Mouse (Mus musculus) embryonic stem cell, embryonic (primary cell): ENCODE results near the gene Elp1.

Experiments
- CTCF ChIA-PET, 4 experiments: fragments of 300-600 bp in 2 of 4; fragments of 350-600 bp in 2 of 4; sonication (Branson Sonifier 250); formaldehyde crosslinking; loops; one replicate each; lab custom pipeline; 2022; ENCODE audit warnings: inconsistent platforms in 2 of 4; lab: Charles Lee
- POLR2A ChIA-PET, 4 experiments: fragments of 300-600 bp in 2 of 4; fragments of 350-600 bp in 2 of 4; sonication (Branson Sonifier 250); formaldehyde crosslinking; loops; one replicate each; lab custom pipeline; 2022; ENCODE audit warnings: antibody characterized with exemption in 4 of 4, inconsistent platforms in 1 of 4; lab: Charles Lee

Gene Elp1

GRCm38 (mm10) chr4:56801907-56802668 lies at the start of gene Elp1, which contains the start of gene Fam206a:
Gene Elp1, minus strand, starts transcription at chr4:56802331.
Gene Fam206a, plus strand, starts transcription at chr4:56802345.
- POLR2A ChIA-PET: interaction anchor here (0.5 to 3.5 kb wide), 67 partner anchors 9 to 1868 kb away, joined by 3 to 46 read pairs (median 4); partner anchors contain the start of genes Actl7b (in 1 of the 4), Gm26657 (in 1 of the 4) and Klf4 (in 1 of the 4)
- CTCF ChIA-PET: interaction anchor here (0.5 to 2.4 kb wide), 8 partner anchors 11 to 428 kb away, joined by 3 to 16 read pairs (median 5); partner anchors contain the start of gene Ctnnal1 (in 1 of the 4)

- ChIA-PET POLR2A (interaction anchor here in 1 of 4 experiments (0.9 to 2.3 kb wide), 3 partner anchors 10 to 48 kb away, joined by 3 to 7 read pairs (median 4); partner anchors contain the start of genes Elp1 and Fam206a), CTCF (interaction anchor here in 1 of 4 experiments (0.5 kb wide), 1 partner anchor 109 kb away, joined by 6 read pairs; no protein-coding TSS in a partner anchor)
Observed at GRCm38 (mm10) chr4:56850724-56851123, 48.6 kb upstream of the Elp1 start.

- CTCF ChIA-PET: interaction anchor here in 2 of 4 experiments (1.0 to 1.2 kb wide), 3 partner anchors 8 to 28 kb away, joined by 3 to 4 read pairs (median 3); no protein-coding TSS in a partner anchor
- POLR2A ChIA-PET: interaction anchor here in 2 of 4 experiments (0.6 to 5.8 kb wide), 16 partner anchors 8 to 926 kb away, joined by 3 to 31 read pairs (median 5); partner anchors contain the start of genes Ctnnal1 (in 2 of the 2), Actl7b (in 1 of the 2), Elp1 (in 1 of the 2) and Fam206a (in 1 of the 2)
Observed at GRCm38 (mm10) chr4:56848044-56848443, 45.9 kb upstream of the Elp1 start.

- ChIA-PET CTCF (interaction anchor here in 2 of 4 experiments (0.6 to 1.2 kb wide), 4 partner anchors 9 to 109 kb away, joined by 3 to 4 read pairs (median 4); no protein-coding TSS in a partner anchor), POLR2A (interaction anchor here in 2 of 4 experiments (1.0 to 5.8 kb wide), 22 partner anchors 9 to 1373 kb away, joined by 3 to 31 read pairs (median 6); partner anchors contain the start of genes Ctnnal1 (in 2 of the 2), Elp1 (in 2 of the 2), Fam206a (in 2 of the 2) and Actl7b (in 1 of the 2))
Observed at GRCm38 (mm10) chr4:56847400-56847799, 45.3 kb upstream of the Elp1 start.

- ChIA-PET POLR2A (interaction anchor here in 3 of 4 experiments (0.5 to 5.8 kb wide), 27 partner anchors 8 to 1368 kb away, joined by 3 to 31 read pairs (median 5); partner anchors contain the start of genes Ctnnal1 (in 2 of the 3), Elp1 (in 1 of the 3), Fam206a (in 1 of the 3) and Gm26657 (in 1 of the 3)), CTCF (interaction anchor here (0.6 to 1.8 kb wide), 14 partner anchors 8 to 1566 kb away, joined by 3 to 12 read pairs (median 3); partner anchors contain the start of gene Ctnnal1 (in 1 of the 4))
Observed at GRCm38 (mm10) chr4:56845896-56846533, 43.9 kb upstream of the Elp1 start.

- ChIA-PET POLR2A (interaction anchor here in 3 of 4 experiments (0.6 to 5.8 kb wide), 10 partner anchors 11 to 1365 kb away, joined by 3 to 31 read pairs (median 4); partner anchors contain the start of genes Elp1 (in 1 of the 3) and Fam206a (in 1 of the 3)), CTCF (interaction anchor here (0.6 to 1.8 kb wide), 9 partner anchors 9 to 281 kb away, joined by 3 to 15 read pairs (median 5); partner anchors contain the start of genes Ctnnal1 (in 1 of the 4), Elp1 (in 1 of the 4) and Fam206a (in 1 of the 4))
Observed at GRCm38 (mm10) chr4:56844911-56845310, 42.8 kb upstream of the Elp1 start.

- ChIA-PET POLR2A (interaction anchor here in 2 of 4 experiments (0.6 to 5.8 kb wide), 7 partner anchors 8 to 195 kb away, joined by 3 to 31 read pairs (median 4); partner anchors contain the start of genes Elp1 (in 1 of the 2) and Fam206a (in 1 of the 2)), CTCF (interaction anchor here in 2 of 4 experiments (0.9 to 1.5 kb wide), 3 partner anchors 9 to 88 kb away, joined by 3 to 4 read pairs (median 4); no protein-coding TSS in a partner anchor)
Observed at GRCm38 (mm10) chr4:56843963-56844362, 41.8 kb upstream of the Elp1 start.

GRCm38 (mm10) chr4:56842501-56842900 lies 40.4 kb upstream of the Elp1 start:
- CTCF ChIA-PET: interaction anchor here in 1 of 4 experiments (1.5 kb wide), 1 partner anchor 10 kb away, joined by 4 read pairs; no protein-coding TSS in a partner anchor
- POLR2A ChIA-PET: interaction anchor here in 2 of 4 experiments (0.6 to 5.8 kb wide), 5 partner anchors 8 to 473 kb away, joined by 3 to 31 read pairs (median 3); partner anchors contain the start of genes Elp1 (in 2 of the 2), Fam206a (in 2 of the 2) and Ctnnal1 (in 1 of the 2)

GRCm38 (mm10) chr4:56840297-56840696 lies 38.2 kb upstream of the Elp1 start:
- CTCF ChIA-PET: no interaction called here
- POLR2A ChIA-PET: interaction anchor here in 1 of 4 experiments (0.6 kb wide), 1 partner anchor 1384 kb away, joined by 3 read pairs; no protein-coding TSS in a partner anchor

GRCm38 (mm10) chr4:56837661-56838060 lies 35.5 kb upstream of the Elp1 start:
- CTCF ChIA-PET: interaction anchor here in 1 of 4 experiments (1.8 kb wide), 1 partner anchor 17 kb away, joined by 4 read pairs; no protein-coding TSS in a partner anchor
- POLR2A ChIA-PET: no interaction called here

- POLR2A ChIA-PET: interaction anchor here in 3 of 4 experiments (0.6 to 3.6 kb wide), 5 partner anchors 14 to 30 kb away, joined by 3 to 15 read pairs (median 4); partner anchors contain the start of genes Elp1 (in 2 of the 3) and Fam206a (in 2 of the 3)
- CTCF ChIA-PET: interaction anchor here in 2 of 4 experiments (0.7 to 1.4 kb wide), 2 partner anchors 12 to 69 kb away, joined by 3 to 5 read pairs; no protein-coding TSS in a partner anchor
Observed at GRCm38 (mm10) chr4:56831998-56832397, 29.9 kb upstream of the Elp1 start.

GRCm38 (mm10) chr4:56831013-56831609 lies 29.0 kb upstream of the Elp1 start:
- POLR2A ChIA-PET: interaction anchor here in 1 of 4 experiments (0.6 to 1.0 kb wide), 3 partner anchors 11 to 116 kb away, joined by 3 read pairs; no protein-coding TSS in a partner anchor
- CTCF ChIA-PET: interaction anchor here in 3 of 4 experiments (0.5 to 1.1 kb wide), 4 partner anchors 11 to 1019 kb away, joined by 3 to 6 read pairs (median 4); no protein-coding TSS in a partner anchor

- CTCF ChIA-PET: interaction anchor here in 1 of 4 experiments (1.5 kb wide), 1 partner anchor 9 kb away, joined by 6 read pairs; no protein-coding TSS in a partner anchor
- POLR2A ChIA-PET: interaction anchor here in 2 of 4 experiments (0.8 to 1.5 kb wide), 2 partner anchors 9 to 36 kb away, joined by 3 to 5 read pairs; partner anchors contain the start of gene Ctnnal1 (in 1 of the 2)
Observed at GRCm38 (mm10) chr4:56829511-56829921, 27.4 kb upstream of the Elp1 start.

GRCm38 (mm10) chr4:56828932-56829331 lies 26.8 kb upstream of the Elp1 start:
- CTCF ChIA-PET: interaction anchor here in 2 of 4 experiments (1.2 to 1.5 kb wide), 2 partner anchors 9 kb away, joined by 5 to 6 read pairs; no protein-coding TSS in a partner anchor

GRCm38 (mm10) chr4:56824231-56824630 lies 22.1 kb upstream of the Elp1 start:
- POLR2A ChIA-PET: interaction anchor here in 1 of 4 experiments (0.9 to 2.2 kb wide), 3 partner anchors 9 to 15 kb away, joined by 3 to 7 read pairs (median 4); no protein-coding TSS in a partner anchor
- CTCF ChIA-PET: interaction anchor here in 2 of 4 experiments (0.7 to 1.0 kb wide), 3 partner anchors 21 to 52 kb away, joined by 3 to 5 read pairs (median 3); no protein-coding TSS in a partner anchor

More at GRCm38 (mm10) chr4:56828932-56829331, 26.8 kb upstream of the Elp1 start:
- POLR2A ChIA-PET: interaction anchor here in 3 of 4 experiments (0.7 to 1.5 kb wide), 4 partner anchors 8 to 112 kb away, joined by 3 to 8 read pairs (median 4); partner anchors contain the start of gene Ctnnal1 (in 2 of the 3)
